Mouse (Mus musculus) heart, adult 2 months (tissue): ENCODE measurements around the gene Coq7.

ENCODE experiments used
- CTCF ChIP-seq: fragments of 200-600 bp; IDR thresholded peaks from 2 replicates; pipeline ENCODE4 v1.8.1; 2022; ENCODE audit warnings: antibody characterized with exemption, mild to moderate bottlenecking, moderate library complexity
- EP300 ChIP-seq: fragments of 200-500 bp; IDR thresholded peaks from 2 replicates; pipeline ENCODE4 v1.6.1; 2011; ENCODE audit warnings: low read depth, low read length, control low read depth; ENCODE audit not compliant: insufficient read depth
- POLR2A ChIP-seq: fragments of 200-500 bp; IDR thresholded peaks from 2 replicates; pipeline ENCODE4 v1.6.1; 2011; ENCODE audit warnings: mild to moderate bottlenecking, low read depth, low read length, control low read depth; ENCODE audit not compliant: insufficient read depth

DNA sequence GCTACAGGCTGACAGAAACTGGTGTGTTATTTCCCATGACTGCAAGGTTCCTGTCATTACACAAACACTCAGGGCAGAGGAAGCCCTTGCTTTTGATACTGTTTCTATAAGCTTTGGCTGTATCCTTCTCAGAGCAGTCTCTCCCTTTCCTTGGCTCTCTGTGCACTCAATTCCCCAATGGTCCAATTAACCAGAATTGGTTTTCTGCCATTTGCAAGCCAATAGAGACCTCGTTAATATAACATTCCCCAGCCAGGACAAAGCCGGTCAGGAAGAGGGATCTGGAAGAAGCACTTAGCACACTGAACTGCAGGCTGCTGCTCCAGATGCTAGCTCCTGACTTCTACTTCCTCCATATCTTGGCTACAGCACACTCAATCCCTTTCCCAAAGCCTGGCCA is 21.1 kb upstream of the Coq7 start:
- TF ChIP-seq POLR2A, result no peak
- no peak for TF ChIP-seq CTCF
- no peak for TF ChIP-seq EP300
